Mouse (Mus musculus) cerebellum, adult 2 months (tissue): ENCODE results near the gene Rasgrp2. TPM values are rescaled to one million over a fixed set of nuclear protein-coding genes. Genes with fewer than 3 reads are reported as not detected.

Experiments
- DNase-seq, 2 experiments: peaks; one replicate each; pipeline ENCODE4 v3.0.0; 2021
- H3K27ac ChIP-seq: fragments of 200-500 bp; 2 replicates; pipeline ENCODE4 v1.5.1; 2012; ENCODE audit warnings: low read length, control low read depth, inconsistent platforms; ENCODE audit not compliant: insufficient read depth
- H3K27me3 ChIP-seq: fragments of 200-500 bp; 2 replicates; pipeline ENCODE4 v1.6.1; 2012; ENCODE audit warnings: inconsistent platforms, mild to moderate bottlenecking, low read length, moderate library complexity; ENCODE audit not compliant: control insufficient read depth, insufficient read depth
- H3K4me1 ChIP-seq: fragments of 200-500 bp; 2 replicates; pipeline ENCODE4 v1.6.1; 2011; ENCODE audit warnings: low read length; ENCODE audit not compliant: control insufficient read depth, insufficient read depth
- H3K4me3 ChIP-seq: fragments of 200-500 bp; replicated peaks from 2 replicates; pipeline ENCODE3; 2011; ENCODE audit warnings: mild to moderate bottlenecking, low read depth, low read length, control low read depth; ENCODE audit not compliant: insufficient read depth
- CTCF ChIP-seq: fragments of 200-500 bp; IDR thresholded peaks from 2 replicates; pipeline ENCODE4 v1.5.1; 2011; ENCODE audit warnings: low read depth, mild to moderate bottlenecking, control low read depth, low read length, moderate library complexity, borderline replicate concordance; ENCODE audit not compliant: insufficient read depth
- POLR2A ChIP-seq: fragments of 200-500 bp; IDR thresholded peaks from 2 replicates; pipeline ENCODE4 v1.6.1; 2011; ENCODE audit warnings: low read length, control low read depth, borderline replicate concordance; ENCODE audit not compliant: insufficient read depth
- WGBS: fragments of 180-500 bp; shearing (Covaris S2); methylation state at CpG from one replicate; pipeline ENCODE4 v1.1.7; 2018; 5-methylcytosine and 5-hydroxymethylcytosine counted together
- polyA plus RNA-seq: library from polyadenylated mRNA; depleted of rRNA; stranded (reverse); fragments of >200 nt; gene quantifications from 2 replicates; pipeline ENCODE4 v1.2.3, GENCODE M21; 2012

Rasgrp2 gene
- polyA plus RNA-seq, 1 experiment, result 90.1 TPM

DNA sequence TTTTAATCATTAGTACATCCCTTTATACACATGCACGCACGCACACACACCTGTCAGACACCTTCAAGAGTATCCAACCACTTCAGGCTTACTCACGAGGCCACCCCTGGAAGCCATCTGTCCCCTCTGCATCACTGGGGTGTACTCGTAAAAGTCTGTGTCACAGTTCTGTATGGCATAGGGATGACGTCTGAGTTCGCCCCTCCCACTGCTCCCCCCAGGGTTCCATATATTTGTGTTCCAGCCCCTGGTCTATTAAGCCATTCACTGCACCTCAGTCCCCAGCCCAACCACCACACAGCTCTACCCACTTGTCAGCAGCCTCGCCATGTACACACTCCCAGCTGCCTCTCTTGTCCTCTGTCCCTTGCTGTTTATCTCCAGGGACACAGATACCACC, 22.9 kb downstream of the Rasgrp2 start:
- no peak overlapping the region for H3K4me3 ChIP-seq
- no peak for DNase-seq
- H3K27me3 ChIP-seq, result no peaks in the 10 kb centered on the region
- H3K4me1 ChIP-seq, result peaks cover 56% of the 10 kb centered on the region
- H3K27ac ChIP-seq, result no peak overlapping the region
- no peak for TF ChIP-seq POLR2A
- TF ChIP-seq CTCF, result no peak
- WGBS, result 48% methylated on average over 7 of the region's 7 CpGs

GRCm38 (mm10) chr19:6423241-6423640, 24.1 kb downstream of the Rasgrp2 start:
- peak; percentile 39 to 40 for DNase-seq
- TF ChIP-seq POLR2A, result no peak
- no peak for TF ChIP-seq CTCF
- Histone ChIP-seq H3K4me1 (peaks cover 63% of the 10 kb centered on the region), H3K27ac (peak overlapping the region; percentile 4; the same call in 1 of the 2 replicates), H3K27me3 (no peaks in the 10 kb centered on the region), H3K4me3 (no peak overlapping the region)
- 16% methylated on average over 16 of the region's 16 CpGs for WGBS

DNA sequence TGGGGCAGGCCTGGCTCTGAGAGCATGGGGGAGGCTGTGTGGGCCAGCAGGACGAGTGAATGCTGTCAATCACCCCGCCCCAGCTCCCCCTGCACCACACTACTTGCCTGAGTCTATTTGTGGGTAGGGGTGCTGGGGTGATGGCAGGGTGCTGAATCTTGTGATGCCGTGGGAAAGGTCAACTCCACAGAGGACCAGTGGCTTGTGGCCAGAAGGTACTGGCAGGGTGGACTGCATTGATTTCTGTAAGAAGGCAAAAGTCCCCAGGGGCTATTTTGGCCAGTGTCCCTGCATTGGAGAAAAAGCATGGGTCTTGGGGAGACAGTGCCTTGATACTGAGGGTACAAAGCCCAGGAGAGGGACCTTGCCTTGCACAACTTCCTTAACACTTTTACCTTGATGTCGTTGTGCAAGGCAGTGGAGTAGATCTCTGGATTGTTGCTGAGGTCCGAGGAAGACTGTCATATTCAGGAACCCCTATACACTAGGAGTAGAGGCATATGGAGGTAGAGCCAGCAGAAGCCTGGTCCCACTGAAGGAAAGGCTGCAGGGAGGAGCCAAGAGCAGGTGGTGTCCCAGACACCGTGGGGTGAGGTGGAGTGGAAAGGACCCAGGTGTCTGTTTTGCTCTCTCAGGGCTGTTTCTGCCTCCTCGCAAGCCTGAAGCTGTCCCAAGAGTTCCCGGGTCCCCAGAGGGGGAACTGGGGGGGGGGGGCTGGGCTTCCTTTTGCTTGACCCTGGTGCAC, 25.2 kb downstream of the Rasgrp2 start:
- peak overlapping the region; percentile 34; the same call in 1 of the 2 replicates for H3K27ac ChIP-seq
- 22% methylated on average over 8 of the region's 8 CpGs for WGBS
- H3K27me3 ChIP-seq, result no peaks in the 10 kb centered on the region
- DNase-seq, result peak; percentile 50 to 55
- H3K4me3 ChIP-seq, result no peak overlapping the region
- peaks cover 71% of the 10 kb centered on the region for H3K4me1 ChIP-seq
- no peak for TF ChIP-seq CTCF
- no peak for TF ChIP-seq POLR2A

GRCm38 (mm10) chr19:6425595-6425994, 26.5 kb downstream of the Rasgrp2 start:
- H3K27ac ChIP-seq, result no peak overlapping the region
- TF ChIP-seq POLR2A (no peak), CTCF (no peak)
- no peak for DNase-seq
- peaks cover 81% of the 10 kb centered on the region for H3K4me1 ChIP-seq
- H3K4me3 ChIP-seq, result no peak overlapping the region
- H3K27me3 ChIP-seq, result no peaks in the 10 kb centered on the region
- 69% methylated on average over 5 of the region's 5 CpGs for WGBS

GRCm38 (mm10) chr19:6426703-6427500, 27.8 kb downstream of the Rasgrp2 start:
- Histone ChIP-seq H3K27ac (peak overlapping the region; percentile 41; the same call in 1 of the 2 replicates), H3K27me3 (no peaks in the 10 kb centered on the region), H3K4me1 (peaks cover 78% of the 10 kb centered on the region), H3K4me3 (no peak overlapping the region)
- DNase-seq, result peak; percentile 65 to 84
- 61% methylated on average over 13 of the region's 13 CpGs for WGBS
- TF ChIP-seq CTCF (no peak), POLR2A (no peak)

- WGBS, result 40% methylated on average over 94 of the region's 94 CpGs
- TF ChIP-seq POLR2A (no peak), CTCF (no peak)
- peak in 1 of 2 experiments; percentile 48 for DNase-seq
- no peaks in the 10 kb centered on the region for H3K27me3 ChIP-seq
- peaks cover 74% of the 10 kb centered on the region for H3K4me1 ChIP-seq
- no peak overlapping the region for H3K4me3 ChIP-seq
- no peak overlapping the region for H3K27ac ChIP-seq
Measured at GRCm38 (mm10) chr19:6427653-6428434, 28.7 kb downstream of the Rasgrp2 start.

- Histone ChIP-seq H3K27ac (no peak overlapping the region), H3K4me3 (no peak overlapping the region), H3K27me3 (no peaks in the 10 kb centered on the region), H3K4me1 (peaks cover 73% of the 10 kb centered on the region)
- DNase-seq, result peak in 1 of 2 experiments; percentile 47
- TF ChIP-seq POLR2A (no peak), CTCF (no peak)
- WGBS, result 51% methylated on average over 60 of the region's 60 CpGs
Measured at GRCm38 (mm10) chr19:6428501-6429200, 29.5 kb downstream of the Rasgrp2 start.
